Mouse (Mus musculus) liver, embryonic 14.5 days (tissue): ENCODE measurements at regions not wholly inside any gene's neighbourhood (a gene's known extent, or its start where the extent isn't known, plus 50 kb on each side); places are given as distances from the start of the nearest gene placed in this dataset.

Experiments used
- ATAC-seq: fragments of 200-750 bp; cut with Nextera tagmentation; 2 replicates; pipeline ENCODE4 v1.8.0; 2017; ENCODE audit warnings: moderate number of reproducible peaks, mild to moderate bottlenecking, moderate library complexity; ENCODE audit not compliant: insufficient read depth
- DNase-seq, 3 experiments: peaks; one replicate each; pipeline ENCODE4 v3.0.0-alpha.2; 2012 to 2013; ENCODE audit warnings: low read depth in 3 of 3, low spot score in 3 of 3
- H3K27ac ChIP-seq: fragments of 300-500 bp; sonication (generic); 2 replicates; pipeline ENCODE4 v1.5.1; 2014; ENCODE audit warnings: moderate library complexity, mild to moderate bottlenecking, control low read depth, inconsistent platforms
- H3K27me3 ChIP-seq: fragments of 300-500 bp; sonication (generic); 2 replicates; pipeline ENCODE4 v1.6.1; 2014; ENCODE audit warnings: mild to moderate bottlenecking, low read length, moderate library complexity; ENCODE audit not compliant: control insufficient read depth, insufficient read depth
- H3K36me3 ChIP-seq: fragments of 300-500 bp; sonication (generic); replicated peaks from 2 replicates; pipeline ENCODE4 v1.6.1; 2014; ENCODE audit warnings: low read depth; ENCODE audit not compliant: control insufficient read depth, insufficient read depth
- H3K4me1 ChIP-seq, 2 experiments: fragments of 200-500 bp in 1 of 2; fragments of 300-500 bp in 1 of 2; sonication (generic) in 1 of 2; replicated peaks; 2 replicates each; pipeline ENCODE4 v1.6.1; 2012 to 2014; ENCODE audit warnings: antibody characterized with exemption in 1 of 2, inconsistent platforms in 1 of 2, low read length in 1 of 2; ENCODE audit not compliant: control insufficient read depth in 2 of 2, insufficient read depth in 2 of 2
- H3K4me2 ChIP-seq: fragments of 300-500 bp; sonication (generic); 2 replicates; pipeline ENCODE4 v1.6.1; 2014; ENCODE audit warnings: low read depth, mild to moderate bottlenecking, control low read depth, moderate library complexity
- H3K4me3 ChIP-seq, 2 experiments: fragments of 200-500 bp in 1 of 2; fragments of 300-500 bp in 1 of 2; sonication (generic) in 1 of 2; 2 replicates each; pipeline ENCODE4 v1.5.1; 2012 to 2014; ENCODE audit warnings: low read depth in 2 of 2, low read length in 2 of 2, mild to moderate bottlenecking in 2 of 2, control low read depth in 1 of 2, inconsistent platforms in 1 of 2, moderate library complexity in 1 of 2; ENCODE audit not compliant: insufficient read depth in 1 of 2
- H3K9ac ChIP-seq: fragments of 300-500 bp; sonication (generic); replicated peaks from 2 replicates; pipeline ENCODE4 v1.6.1; 2014; ENCODE audit warnings: mild to moderate bottlenecking, control low read depth, moderate library complexity
- H3K9me3 ChIP-seq: fragments of 300-500 bp; sonication (generic); 2 replicates; pipeline ENCODE4 v1.6.1; 2016; ENCODE audit warnings: low read length, mixed read lengths; ENCODE audit not compliant: control insufficient read depth
- CTCF ChIP-seq: IDR thresholded peaks from 2 replicates; pipeline ENCODE4 v1.5.1; 2016; ENCODE audit warnings: antibody characterized with exemption, low read depth, control low read depth
- EP300 ChIP-seq: IDR thresholded peaks from 2 replicates; pipeline ENCODE4 v1.6.1; 2016; ENCODE audit warnings: antibody characterized with exemption, low read depth
- WGBS: fragments of 180-500 bp; shearing (Covaris S2); extraction: QIAGEN DNeasy Blood & Tissue Kit; methylation state at CpG from one replicate; pipeline ENCODE4 v1.1.7; 2014; ENCODE audit not compliant: insufficient replicate concordance; 5-methylcytosine and 5-hydroxymethylcytosine counted together

DNA sequence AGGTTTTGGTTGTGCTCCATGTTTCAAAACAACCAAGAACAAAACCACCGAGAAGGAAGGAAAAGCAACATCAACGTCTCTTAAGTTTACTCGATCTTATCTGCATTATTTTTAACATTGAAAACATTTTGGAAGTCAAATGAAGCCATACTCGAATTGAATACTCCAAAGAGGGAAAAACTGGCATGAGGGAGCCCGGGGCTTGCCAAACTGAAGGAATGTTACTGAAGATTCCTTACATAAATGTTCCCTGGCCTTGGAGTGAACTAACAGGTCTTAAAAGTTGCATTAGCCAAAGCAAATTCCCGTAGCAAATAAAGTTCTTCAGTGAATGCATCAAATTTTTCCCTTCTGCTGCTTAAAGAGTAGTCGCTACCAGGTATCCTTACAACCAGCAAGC, 87.8 kb downstream of the Cox18 start:
- no peaks in the 10 kb centered on the region for H3K36me3 ChIP-seq
- 52% methylated on average over 7 of the region's 7 CpGs for WGBS
- no peak overlapping the region for H3K4me2 ChIP-seq
- DNase-seq: no peak
- no peaks in the 10 kb centered on the region for H3K9me3 ChIP-seq
- H3K27ac ChIP-seq: no peak overlapping the region
- H3K9ac ChIP-seq: no peak overlapping the region
- H3K4me3 ChIP-seq: no peak overlapping the region
- H3K4me1 ChIP-seq: no peaks in the 10 kb centered on the region
- TF ChIP-seq EP300 (no peak), CTCF (no peak)
- no peak for ATAC-seq
- H3K27me3 ChIP-seq: no peaks in the 10 kb centered on the region

DNA sequence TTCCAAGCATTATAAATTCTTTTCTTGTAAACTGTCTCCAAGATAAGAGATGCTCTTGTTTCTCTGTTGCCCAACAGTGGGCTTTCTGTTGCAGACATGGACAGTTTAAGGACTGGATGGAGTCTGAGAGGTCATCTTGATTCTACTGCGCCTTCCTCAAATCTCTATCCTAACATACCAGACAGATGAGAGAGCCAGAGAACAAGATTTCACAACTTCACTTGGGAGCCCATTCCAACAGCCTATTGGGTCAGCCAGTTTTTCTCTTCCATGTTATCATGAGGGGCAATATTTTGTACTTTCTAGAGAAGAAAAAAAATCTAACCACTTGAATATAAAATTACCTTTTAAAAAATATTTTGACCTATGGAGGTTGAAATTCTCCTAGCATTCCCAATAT, 116.8 kb downstream of the Cox18 start:
- 68% methylated on average over 1 of the region's 1 CpGs for WGBS

DNA sequence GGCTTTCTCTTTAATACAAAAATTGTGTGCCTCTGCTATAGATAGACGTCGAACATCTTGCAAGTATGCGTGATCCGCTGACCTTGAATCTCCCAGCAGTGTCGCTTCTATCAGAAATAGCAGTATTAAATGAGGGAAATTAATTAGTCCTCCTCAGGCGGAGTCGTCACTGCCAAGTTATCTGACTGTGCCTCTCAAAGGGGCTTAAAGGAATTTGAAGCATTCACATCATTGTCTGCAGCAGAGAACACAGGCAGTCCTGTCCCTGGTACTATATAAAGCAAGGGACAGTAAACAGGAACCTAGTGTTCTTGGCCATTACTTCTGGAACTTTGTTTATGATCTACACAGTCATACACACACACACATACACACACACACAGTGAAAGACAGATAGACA, 119.1 kb downstream of the Cox18 start:
- H3K27me3 ChIP-seq: no peaks in the 10 kb centered on the region
- no peak overlapping the region for H3K4me3 ChIP-seq
- no peaks in the 10 kb centered on the region for H3K36me3 ChIP-seq
- WGBS: 67% methylated on average over 7 of the region's 7 CpGs
- no peak overlapping the region for H3K9ac ChIP-seq
- H3K4me2 ChIP-seq: no peak overlapping the region
- no peaks in the 10 kb centered on the region for H3K4me1 ChIP-seq
- no peak for ATAC-seq
- no peak overlapping the region for H3K27ac ChIP-seq
- TF ChIP-seq CTCF: no peak
- TF ChIP-seq EP300: no peak
- H3K9me3 ChIP-seq: no peaks in the 10 kb centered on the region
- DNase-seq: no peak

More for the DNA sequence above, 116.8 kb downstream of the Cox18 start:
- Histone ChIP-seq H3K9me3 (no peaks in the 10 kb centered on the region), H3K4me1 (no peaks in the 10 kb centered on the region), H3K4me3 (no peak overlapping the region), H3K9ac (no peak overlapping the region), H3K36me3 (no peaks in the 10 kb centered on the region), H3K4me2 (no peak overlapping the region), H3K27me3 (no peaks in the 10 kb centered on the region), H3K27ac (no peak overlapping the region)
- TF ChIP-seq EP300 (no peak), CTCF (no peak)
- ATAC-seq (no peak), DNase-seq (no peak)

DNA sequence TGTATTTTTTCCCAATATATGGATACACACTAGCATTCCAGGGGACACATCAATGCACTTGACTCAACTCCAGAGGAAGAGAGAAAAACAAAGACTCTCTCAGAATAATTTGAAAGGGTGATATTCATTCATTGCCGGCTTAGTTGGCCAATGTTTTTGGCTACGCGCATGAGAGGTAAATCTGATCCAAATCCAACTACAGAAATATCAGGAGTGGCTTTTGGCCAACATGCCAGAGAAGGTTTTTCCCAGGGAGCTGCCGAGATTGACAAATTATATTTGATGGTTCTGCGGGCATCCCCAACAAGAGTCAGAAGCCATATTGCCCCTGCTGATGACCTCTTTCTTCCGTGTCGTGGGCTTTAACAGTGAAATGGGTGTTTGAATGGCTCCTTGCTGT, 135.3 kb downstream of the Cox18 start:
- no peak for TF ChIP-seq CTCF
- TF ChIP-seq EP300: no peak
- DNase-seq (no peak), ATAC-seq (no peak)
- 73% methylated on average over 7 of the region's 7 CpGs for WGBS
- Histone ChIP-seq H3K4me3 (no peak overlapping the region), H3K27ac (no peak overlapping the region), H3K36me3 (no peaks in the 10 kb centered on the region), H3K9ac (no peak overlapping the region), H3K27me3 (no peaks in the 10 kb centered on the region), H3K4me2 (no peak overlapping the region), H3K4me1 (no peaks in the 10 kb centered on the region), H3K9me3 (no peaks in the 10 kb centered on the region)

DNA sequence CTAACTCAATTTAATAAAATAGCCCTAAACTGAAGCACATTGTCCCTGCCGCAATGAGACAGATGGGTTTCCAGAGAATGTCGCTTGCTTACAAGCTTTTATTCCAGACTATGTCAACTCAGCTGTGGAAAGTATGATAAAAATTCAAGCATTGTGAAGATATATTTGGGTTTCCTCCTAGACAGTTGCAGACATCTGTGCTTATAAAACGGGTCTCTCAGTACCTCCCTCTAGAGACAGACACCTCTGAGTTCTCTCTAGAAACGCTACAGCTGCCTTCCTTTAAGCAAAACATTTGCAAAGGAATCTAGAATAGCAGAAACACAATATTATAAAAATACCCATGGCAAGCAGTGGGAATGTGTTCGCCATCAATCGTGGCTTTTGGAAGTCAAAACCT, 137.3 kb downstream of the Cox18 start:
- no peak for ATAC-seq
- no peaks in the 10 kb centered on the region for H3K4me1 ChIP-seq
- no peak for DNase-seq
- no peaks in the 10 kb centered on the region for H3K36me3 ChIP-seq
- H3K27me3 ChIP-seq: no peaks in the 10 kb centered on the region
- 61% methylated on average over 6 of the region's 6 CpGs for WGBS
- H3K4me2 ChIP-seq: no peak overlapping the region
- no peak overlapping the region for H3K4me3 ChIP-seq
- H3K9ac ChIP-seq: no peak overlapping the region
- no peaks in the 10 kb centered on the region for H3K9me3 ChIP-seq
- no peak for TF ChIP-seq EP300
- TF ChIP-seq CTCF: no peak
- H3K27ac ChIP-seq: no peak overlapping the region

DNA sequence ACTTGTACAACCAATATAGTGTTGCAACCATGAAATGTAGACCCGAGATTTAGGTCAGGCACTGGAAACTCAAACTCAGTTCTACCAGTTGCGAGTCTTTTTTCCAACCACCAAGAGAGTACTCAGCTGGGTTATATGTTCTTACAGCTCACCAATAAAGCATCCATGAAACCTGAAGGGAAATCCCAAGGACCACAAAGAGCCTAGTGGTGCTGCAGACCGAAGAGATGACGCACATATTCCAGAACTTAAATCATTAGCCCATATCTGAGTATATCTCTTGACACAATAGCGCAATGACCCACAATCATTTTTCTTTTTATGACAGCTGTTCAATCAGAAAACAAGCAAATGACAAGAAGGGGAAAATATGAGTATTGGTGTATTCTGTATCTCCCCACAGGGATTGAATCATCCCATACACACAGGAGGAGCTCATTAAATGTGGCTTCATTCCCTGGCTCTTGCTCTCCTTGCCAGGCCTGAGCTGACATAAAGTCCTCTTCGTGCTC, 146.7 kb downstream of the Cox18 start:
- no peak overlapping the region for H3K4me3 ChIP-seq
- no peak for DNase-seq
- H3K9ac ChIP-seq: no peak overlapping the region
- H3K27ac ChIP-seq: no peak overlapping the region
- WGBS: 64% methylated on average over 6 of the region's 6 CpGs
- no peaks in the 10 kb centered on the region for H3K27me3 ChIP-seq
- H3K4me1 ChIP-seq: no peaks in the 10 kb centered on the region
- ATAC-seq: no peak
- no peak overlapping the region for H3K4me2 ChIP-seq
- no peak for TF ChIP-seq CTCF
- TF ChIP-seq EP300: no peak
- no peaks in the 10 kb centered on the region for H3K36me3 ChIP-seq
- H3K9me3 ChIP-seq: no peaks in the 10 kb centered on the region
